Mouse (Mus musculus) adrenal gland (tissue): ENCODE data around the gene Tuba1a.
"Not testable (repeated sequence)": the region's sequence is repeated elsewhere in the genome, so short reads cannot be mapped to it uniquely, and the experiment has no call there.

Experiments
- intact Hi-C: fragments of 180-260 bp; cut with DNase I; formaldehyde crosslinking; loops from one replicate; pipeline ENCODE4 v1.15.1; 2025

Gene Tuba1a

GRCm38 (mm10) chr15:98987077-98987630 is 33.7 kb upstream of the Tuba1a start:
- intact Hi-C loops, result loop anchor here (5.0 kb wide), 1 partner anchor 35 kb away; the partner anchor contains the start of genes Gm49450 and Tuba1a

- intact Hi-C loops, result loop anchor here (5.0 kb wide), 1 partner anchor 34 kb away; the partner anchor contains the start of genes Gm49450 and Tuba1a
These were observed 32.6 kb upstream of the Tuba1a start for GRCm38 (mm10) chr15:98985982-98986715.

GRCm38 (mm10) chr15:98985240-98985981 is 31.9 kb upstream of the Tuba1a start:
- intact Hi-C loops, result loop anchor here (5.0 kb wide), 1 partner anchor 33 kb away; the partner anchor contains the start of genes Gm49450 and Tuba1a

GRCm38 (mm10) chr15:98984681-98985080 is 31.2 kb upstream of the Tuba1a start:
- intact Hi-C loops, result loop anchor here (5.0 kb wide), 1 partner anchor 32 kb away; the partner anchor contains the start of genes Gm49450 and Tuba1a

- intact Hi-C loops, result no loop called here
These were observed 30.1 kb upstream of the Tuba1a start for GRCm38 (mm10) chr15:98983431-98984081.

GRCm38 (mm10) chr15:98982100-98982499 is 28.6 kb upstream of the Tuba1a start:
- intact Hi-C loops, result no loop called here

- intact Hi-C loops, result no loop called here
These were observed 26.6 kb upstream of the Tuba1a start for GRCm38 (mm10) chr15:98980012-98980614.

GRCm38 (mm10) chr15:98978409-98979172 is 25.1 kb upstream of the Tuba1a start:
- intact Hi-C loops, result no loop called here

- intact Hi-C loops, result no loop called here
These were observed 24.4 kb upstream of the Tuba1a start for GRCm38 (mm10) chr15:98977759-98978408.

- intact Hi-C loops, result no loop called here
These were observed 23.6 kb upstream of the Tuba1a start for GRCm38 (mm10) chr15:98976763-98977758.

GRCm38 (mm10) chr15:98973015-98973614 is 19.6 kb upstream of the Tuba1a start:
- intact Hi-C loops, result no loop called here

GRCm38 (mm10) chr15:98971576-98972320 is 18.2 kb upstream of the Tuba1a start:
- intact Hi-C loops, result not testable (repeated sequence)

- intact Hi-C loops, result no loop called here
These were observed 17.6 kb upstream of the Tuba1a start for GRCm38 (mm10) chr15:98971111-98971510.

- intact Hi-C loops, result no loop called here
These were observed 16.0 kb upstream of the Tuba1a start for GRCm38 (mm10) chr15:98969372-98970101.

GRCm38 (mm10) chr15:98968701-98969371 is 15.3 kb upstream of the Tuba1a start:
- intact Hi-C loops, result no loop called here

- intact Hi-C loops, result no loop called here
These were observed 6.0 kb upstream of the Tuba1a start for GRCm38 (mm10) chr15:98959531-98959930.
